Mouse (Mus musculus) heart, postnatal 36 days (tissue): Measurements from ENCODE around the gene Serpinh1. TPM values are rescaled to one million over a fixed set of nuclear protein-coding genes. Genes with fewer than 3 reads are reported as not detected.

Experiments used
- total RNA-seq, 2 experiments: library from RNA; stranded (reverse); gene quantifications; 2 replicates each; pipeline ENCODE4 v1.2.3; 2021

The Serpinh1 gene
- total RNA-seq, 2 experiments from 2014 or later = 241 to 339 TPM

Other genes starting within 250 kb of the Serpinh1 start
- gene Uvrag, start 212.1 kb downstream of the Serpinh1 start, total RNA-seq = 10 to 100 TPM; 21.6 to 28.6 TPM
- 100 to 1,000 TPM; 395 to 404 TPM for gene Dgat2, start 170.5 kb downstream of the Serpinh1 start, total RNA-seq
- gene Mogat2, start 114.6 kb downstream of the Serpinh1 start, total RNA-seq = not detected
- gene Map6, start 85.8 kb downstream of the Serpinh1 start, total RNA-seq = 1 to 10 TPM; 2.9 to 3.3 TPM
- gene Gdpd5, start 28.2 kb upstream of the Serpinh1 start, total RNA-seq = 10 to 100 TPM; 22.6 to 23.2 TPM
- gene Klhl35, start 112.8 kb upstream of the Serpinh1 start, total RNA-seq = not detected
- gene Rps3, start 130.5 kb upstream of the Serpinh1 start, total RNA-seq = 100 to 1,000 TPM; 324 to 333 TPM
- 10 to 100 TPM; 22.3 to 25.3 TPM for gene Arrb1, start 182.2 kb upstream of the Serpinh1 start, total RNA-seq